Mouse (Mus musculus): ENCODE data around the gene Edil3. TPM values are rescaled to one million over a fixed set of nuclear protein-coding genes. Genes with fewer than 3 reads are reported as not detected.
"Not testable (repeated sequence)": the region's sequence is repeated elsewhere in the genome, so short reads cannot be mapped to it uniquely, and the experiment has no call there.

Gene Edil3
- polyA plus RNA-seq, 3 experiments from 2014 or later: 0.17 TPM; not detected in 2

DNA sequence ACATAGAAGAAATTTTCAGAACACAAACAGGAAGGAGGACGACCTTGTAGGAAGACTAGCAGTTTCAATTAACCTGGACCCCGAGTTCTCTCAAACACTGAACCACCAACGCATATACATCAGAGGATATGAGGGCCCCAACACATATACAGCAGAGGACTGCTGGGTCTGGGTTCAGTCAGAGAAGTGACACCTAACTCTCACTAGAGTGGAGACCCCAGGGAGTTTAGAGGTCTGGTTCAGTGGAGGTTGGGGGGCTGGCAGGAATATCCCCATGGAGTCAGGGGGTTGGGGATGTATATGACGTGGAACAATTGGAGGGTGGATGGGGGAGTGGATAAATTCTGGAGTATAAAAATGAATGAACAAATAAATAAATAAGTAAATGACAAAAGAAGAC is 151.1 kb downstream of the Edil3 start:
- no peak for ATAC-seq

DNA sequence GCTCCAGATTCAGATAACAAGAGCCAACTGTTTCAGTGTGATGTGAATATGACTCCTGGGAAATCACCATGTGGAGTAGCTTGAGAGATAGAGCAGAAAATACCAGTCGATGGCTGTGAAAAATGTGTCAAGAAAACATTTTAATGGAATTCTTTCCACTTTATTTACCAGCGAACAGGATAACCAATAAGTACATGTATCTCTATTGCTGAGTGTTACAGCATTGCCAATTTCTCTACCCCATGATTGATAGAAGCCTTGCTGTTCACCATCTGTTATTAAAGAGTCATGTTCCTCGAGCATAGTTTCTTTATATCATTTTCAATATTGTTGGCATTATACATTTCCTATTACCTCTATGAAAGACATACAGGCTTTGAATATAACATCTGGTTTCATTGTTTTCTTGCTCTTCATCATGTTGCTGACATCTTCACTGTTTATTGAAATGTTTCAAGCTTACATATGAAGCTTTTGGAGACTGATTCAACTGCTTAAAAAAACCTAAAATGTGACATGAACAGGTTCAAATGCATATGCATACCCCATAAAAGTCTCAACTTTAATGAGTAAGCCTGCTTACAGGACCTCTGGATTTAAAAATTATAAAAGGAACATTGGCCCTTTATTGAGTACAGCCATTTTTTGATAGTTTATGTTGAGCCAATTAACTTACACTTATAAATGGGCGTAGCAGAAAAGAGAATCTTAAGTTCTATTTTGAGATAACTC is 186.6 kb downstream of the Edil3 start:
- no peak for ATAC-seq

DNA sequence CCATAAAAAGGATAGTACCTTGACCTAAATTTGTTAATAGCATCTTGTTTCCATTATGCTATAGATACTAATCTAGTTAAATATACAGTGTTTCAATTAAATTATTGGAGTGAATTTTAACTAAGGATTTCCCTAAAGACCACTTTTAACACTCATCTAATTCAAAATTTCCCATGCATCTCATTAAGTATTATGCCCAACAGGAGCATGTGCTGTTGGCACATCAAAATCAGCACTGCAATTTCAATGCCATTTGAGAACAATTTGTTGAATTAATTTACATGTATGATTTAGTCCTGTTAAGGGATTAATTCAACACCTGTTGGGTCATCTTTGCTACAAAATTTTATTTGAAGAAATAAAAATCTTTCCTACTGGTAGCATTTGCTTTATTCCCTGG is 191.2 kb downstream of the Edil3 start:
- no peak for ATAC-seq

DNA sequence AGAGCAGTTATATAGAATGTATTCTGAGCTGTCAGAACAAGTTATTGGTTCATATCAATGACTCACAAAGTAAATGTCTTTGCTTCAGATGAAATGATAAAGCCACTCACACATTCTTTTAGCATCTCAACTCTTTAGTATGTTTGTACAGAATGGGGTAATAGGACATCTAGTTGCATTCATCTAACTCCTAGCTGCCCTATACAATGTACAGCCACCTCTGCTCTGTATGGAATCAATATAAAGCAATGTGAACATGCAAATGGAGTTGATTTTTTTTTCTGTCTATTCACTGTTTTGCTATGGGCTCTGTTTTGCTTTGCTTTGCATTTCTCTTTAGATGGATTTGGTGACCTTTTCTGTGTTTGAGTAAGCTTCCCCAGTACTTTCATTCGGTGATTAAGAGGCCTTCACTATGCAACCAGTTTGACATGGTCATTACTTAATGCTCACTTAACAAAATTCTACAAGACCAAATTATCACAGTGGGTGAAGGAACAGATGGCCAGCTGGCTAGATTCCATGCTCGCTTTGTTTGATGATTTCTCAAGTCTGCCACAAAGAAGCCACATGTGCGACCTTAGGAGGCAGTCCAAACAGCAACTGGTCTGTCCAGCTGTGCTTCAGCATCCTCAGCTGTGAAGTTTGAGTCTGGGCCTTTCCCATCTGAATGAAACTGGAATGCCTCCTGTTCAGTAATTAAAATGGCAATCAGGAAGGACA is 208.7 kb downstream of the Edil3 start:
- ATAC-seq: no peak

DNA sequence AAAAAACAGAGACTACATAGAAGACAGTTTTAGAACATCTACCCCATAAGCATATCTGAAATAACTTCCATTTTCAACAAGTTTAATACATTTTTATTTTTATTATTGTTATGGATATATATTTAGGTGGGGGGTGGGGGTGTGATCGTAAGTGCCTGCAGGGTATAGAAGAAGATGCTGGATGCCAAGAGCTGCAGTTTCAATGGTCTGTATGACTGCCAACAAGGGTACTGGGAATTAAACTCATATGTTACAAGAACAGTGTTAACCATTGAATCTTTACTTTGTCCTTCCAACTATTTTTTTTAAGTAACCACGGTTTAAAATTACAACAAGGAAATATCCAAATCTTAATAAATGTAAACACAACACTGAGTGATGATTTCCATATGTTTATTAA is 214.4 kb downstream of the Edil3 start:
- no peak for ATAC-seq

DNA sequence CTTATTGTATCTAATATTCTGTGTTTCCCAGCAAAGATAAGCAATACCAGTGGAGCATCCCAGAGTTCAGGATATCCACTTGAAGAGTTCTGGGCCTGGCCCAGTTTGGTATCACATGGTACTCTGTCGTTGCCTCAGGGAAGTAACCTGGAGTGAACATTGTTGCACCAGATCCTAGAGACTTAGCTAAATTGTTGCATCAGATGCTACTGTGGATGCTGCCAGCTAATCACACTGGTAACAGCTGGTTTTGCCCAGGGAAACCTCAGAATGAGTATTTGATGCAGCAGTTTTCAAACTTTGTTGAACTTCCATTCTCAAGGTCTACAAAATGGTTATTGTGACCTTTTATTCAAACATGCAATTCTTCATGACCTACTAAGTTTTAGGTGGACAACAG is 220.2 kb downstream of the Edil3 start:
- no peak for ATAC-seq

DNA sequence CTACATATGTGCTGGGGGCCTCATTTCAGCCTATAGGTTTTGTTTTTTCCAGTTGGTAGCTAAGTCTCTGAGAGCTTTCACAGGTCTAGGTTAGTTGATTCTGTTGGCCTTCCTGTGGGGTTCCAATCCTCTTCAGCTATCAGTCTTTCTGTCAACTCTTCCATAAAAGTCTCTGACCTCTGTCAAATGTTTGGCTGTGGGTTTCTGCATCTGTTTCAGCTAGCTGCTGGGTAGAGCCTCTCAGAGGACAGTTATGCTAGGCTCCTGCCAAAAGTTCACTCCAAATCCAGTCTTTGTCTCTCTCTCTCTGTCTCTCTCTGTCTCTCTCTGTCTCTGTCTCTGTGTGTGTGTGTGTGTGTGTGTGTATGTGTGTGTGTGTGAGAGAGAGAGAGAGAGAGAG is 248.9 kb downstream of the Edil3 start:
- not testable (repeated sequence) for ATAC-seq

DNA sequence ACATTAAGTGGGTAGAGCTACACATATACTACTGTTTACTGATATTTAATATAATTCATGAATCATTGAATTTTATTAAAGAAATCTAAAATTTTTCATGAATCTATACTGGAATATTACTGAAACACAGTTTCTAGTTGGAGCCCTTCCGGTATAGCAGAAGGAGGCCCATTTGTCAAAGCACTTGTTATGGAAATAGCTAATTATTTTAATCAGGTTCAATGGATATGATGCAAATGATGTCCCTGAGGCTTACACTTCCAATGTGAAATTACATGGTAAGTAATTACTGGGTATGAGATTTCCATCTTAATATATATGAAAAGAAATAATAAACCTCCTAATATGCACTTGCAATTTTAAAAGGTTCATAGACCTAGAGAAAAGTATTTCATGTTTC is 254.9 kb downstream of the Edil3 start:
- ATAC-seq: no peak

DNA sequence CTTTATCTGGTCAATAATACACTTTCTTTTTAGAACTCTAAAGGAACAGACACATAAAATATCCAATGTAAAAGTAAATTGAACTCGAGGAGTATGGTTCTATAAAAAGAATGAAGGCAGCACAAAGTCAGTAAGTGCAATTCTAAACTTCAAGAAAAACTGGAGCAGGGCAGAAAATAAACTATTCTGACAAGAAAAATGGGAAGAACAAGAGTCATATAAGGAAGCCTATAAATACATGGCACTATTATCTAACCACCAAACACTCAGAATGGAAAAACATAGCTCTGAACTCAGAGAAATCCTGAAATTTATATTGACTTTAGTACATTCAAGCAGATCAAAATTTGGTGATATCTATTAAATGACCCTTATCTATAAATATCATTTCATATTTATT is 284.6 kb downstream of the Edil3 start:
- no peak for ATAC-seq

DNA sequence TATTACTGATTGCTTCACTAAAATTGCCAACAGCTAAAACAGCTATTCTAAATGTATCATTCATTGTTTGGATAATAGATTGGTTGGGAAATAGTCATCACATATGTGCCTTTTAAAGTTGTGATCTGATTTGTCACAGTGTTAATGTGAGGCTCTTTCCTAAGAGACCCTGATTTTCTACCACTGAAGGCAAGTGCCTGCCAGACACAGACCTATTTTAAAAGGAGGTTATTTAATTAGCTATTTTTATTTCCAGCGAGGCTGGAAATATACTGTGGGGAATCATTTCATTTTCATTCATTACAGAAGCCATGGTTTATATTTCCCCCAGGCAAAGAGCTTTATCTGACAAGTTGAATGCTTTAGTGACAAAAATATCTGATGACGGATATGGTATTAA is 296.3 kb downstream of the Edil3 start:
- no peak for ATAC-seq

DNA sequence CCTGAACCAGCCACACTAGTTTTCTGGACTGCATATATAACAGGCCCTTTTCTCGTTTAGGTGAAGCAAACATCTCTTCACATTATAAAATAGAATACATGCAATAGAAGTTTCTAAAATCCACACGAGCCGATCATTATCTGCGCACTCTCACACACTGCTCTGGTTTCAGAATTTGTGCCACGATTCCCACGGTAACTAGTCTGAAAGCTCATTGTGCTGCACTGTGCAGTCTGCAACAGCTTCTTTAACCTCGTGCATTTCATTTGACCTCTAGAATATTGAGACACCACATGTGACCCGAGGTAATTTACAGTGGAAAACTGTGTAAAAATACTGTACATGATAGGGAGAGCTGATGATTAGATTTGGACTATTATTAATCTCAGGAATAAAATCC is 298.5 kb downstream of the Edil3 start:
- ATAC-seq: no peak

DNA sequence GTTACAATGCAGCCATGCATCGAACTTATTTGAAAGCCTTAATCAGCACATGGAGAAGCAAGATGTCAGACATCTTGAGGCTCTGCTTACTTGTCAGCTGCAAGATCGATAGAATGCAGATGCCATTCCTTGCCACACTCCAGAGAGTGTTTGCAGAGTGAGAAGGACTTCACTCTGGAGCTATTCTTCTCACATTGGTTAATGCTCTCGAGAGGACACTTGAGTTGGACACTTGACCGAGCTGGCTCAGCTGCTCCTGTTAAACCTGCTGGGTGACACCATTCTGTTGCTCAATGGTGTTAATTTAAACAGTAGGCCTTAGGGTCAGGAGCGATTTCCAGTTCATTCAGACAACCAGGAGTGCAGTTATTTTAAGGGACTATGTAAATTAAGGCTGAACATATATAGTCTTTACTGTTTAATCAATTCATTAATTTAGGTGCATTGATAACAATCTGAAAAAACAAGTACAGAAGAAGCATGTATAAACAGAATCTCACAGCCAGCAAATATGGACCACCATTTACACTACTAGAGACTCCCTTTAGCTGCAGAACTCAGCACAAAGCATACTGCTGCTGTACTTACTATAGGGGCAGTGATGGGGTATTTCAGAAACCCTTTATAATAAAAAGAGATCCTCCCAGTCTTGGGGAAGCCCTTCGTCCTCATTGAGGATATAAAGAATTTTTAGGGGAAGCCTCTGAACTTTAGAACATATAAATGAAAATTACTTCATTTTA is 301.4 kb downstream of the Edil3 start:
- no peak for ATAC-seq

DNA sequence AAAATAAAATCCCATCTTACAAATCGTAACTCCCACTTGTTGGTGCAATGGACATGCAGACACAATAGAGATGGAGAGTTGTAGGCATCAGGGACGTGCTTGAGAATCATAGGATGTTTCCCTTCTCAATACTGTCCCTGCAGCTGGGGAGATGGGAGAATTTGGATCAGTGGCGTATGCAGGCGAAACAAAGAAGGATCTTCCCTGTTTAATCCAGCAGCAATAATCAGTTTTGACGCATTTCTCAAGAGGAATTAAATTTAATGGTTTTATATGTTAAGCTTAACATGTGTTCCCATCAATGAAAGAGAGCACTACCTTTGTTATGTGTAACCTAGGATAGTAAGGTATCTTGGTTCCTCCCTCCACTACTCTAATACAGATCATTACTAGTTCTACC is 302.1 kb downstream of the Edil3 start:
- no peak for ATAC-seq

DNA sequence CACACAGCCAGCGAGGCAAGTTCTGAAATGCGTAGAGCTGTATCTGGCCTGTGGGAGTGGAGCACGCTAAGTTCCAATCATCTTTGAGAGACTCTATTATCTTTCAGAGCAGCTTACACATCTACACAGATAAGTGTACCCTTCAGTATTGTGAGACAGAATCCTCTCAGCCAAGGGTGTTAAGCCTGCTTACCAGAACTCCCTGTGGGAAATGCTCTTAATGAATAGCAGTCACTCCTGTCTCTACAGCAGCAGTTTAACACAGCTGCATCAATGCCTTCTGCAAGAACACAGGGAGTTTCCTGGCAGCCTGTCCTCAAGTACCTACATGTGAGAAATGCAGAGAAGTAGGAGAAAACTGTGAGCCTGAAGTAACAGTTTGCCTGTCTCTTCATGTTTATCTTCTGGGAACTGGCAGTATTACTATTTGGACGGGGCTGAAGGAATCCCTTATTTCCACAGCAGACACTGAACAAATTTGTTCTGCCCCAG is 324.8 kb downstream of the Edil3 start:
- no peak for ATAC-seq

DNA sequence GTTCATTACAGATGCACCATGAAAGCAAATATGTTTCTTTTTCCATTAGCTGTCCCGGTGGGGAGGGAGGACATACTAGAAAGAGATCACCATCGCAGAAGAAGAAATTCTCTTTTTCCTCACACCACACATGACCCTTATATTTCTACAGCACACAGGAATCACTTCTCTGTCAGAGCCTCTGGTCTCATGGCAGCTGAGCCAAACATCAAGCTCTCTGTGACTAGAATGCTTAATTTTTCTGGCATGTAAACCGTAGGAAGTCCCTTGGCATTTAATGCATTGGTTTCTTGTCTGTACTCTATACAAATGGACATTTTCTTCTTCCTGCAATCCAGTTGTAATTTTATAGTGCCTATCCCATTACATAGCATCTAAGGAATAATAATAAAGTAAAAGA is 330.6 kb downstream of the Edil3 start:
- no peak for ATAC-seq

DNA sequence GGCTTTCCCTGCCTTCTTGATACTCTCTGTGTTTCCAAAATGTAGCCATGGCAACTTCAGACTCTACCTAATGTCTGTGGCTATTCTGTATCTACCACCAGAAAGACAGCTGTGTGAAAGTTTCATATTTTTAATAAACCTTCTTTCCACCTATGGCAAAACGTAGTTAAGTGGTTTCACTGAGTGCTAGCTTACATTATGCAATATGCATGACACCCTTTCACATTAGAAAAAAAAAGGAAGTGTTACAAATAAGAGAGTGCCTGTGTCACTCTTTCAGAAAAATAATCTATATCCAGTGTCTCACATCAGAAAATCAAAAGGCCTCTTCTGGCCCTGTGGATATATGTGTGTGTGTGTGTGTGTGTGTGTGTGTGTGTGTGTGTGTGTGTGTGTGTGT is 346.7 kb downstream of the Edil3 start:
- ATAC-seq: no peak

DNA sequence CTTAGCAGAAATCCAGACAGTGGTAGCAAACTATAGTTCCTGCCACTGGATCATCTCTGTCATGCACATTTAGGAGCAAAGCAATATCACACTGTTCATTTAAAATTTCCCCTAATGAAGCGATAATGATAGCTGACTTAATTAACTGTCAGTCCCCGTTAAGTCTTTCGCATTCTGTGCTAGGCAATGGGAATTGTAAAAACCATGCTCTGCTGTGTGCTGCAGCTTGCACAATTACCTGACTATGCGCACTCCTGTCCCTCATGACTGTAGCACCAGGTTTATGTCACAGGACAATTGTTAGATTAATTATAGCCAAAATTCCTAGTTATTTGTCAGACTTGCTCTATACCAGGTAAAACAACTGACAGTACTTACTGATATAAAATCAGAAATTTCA is 348.8 kb downstream of the Edil3 start:
- ATAC-seq: no peak

DNA sequence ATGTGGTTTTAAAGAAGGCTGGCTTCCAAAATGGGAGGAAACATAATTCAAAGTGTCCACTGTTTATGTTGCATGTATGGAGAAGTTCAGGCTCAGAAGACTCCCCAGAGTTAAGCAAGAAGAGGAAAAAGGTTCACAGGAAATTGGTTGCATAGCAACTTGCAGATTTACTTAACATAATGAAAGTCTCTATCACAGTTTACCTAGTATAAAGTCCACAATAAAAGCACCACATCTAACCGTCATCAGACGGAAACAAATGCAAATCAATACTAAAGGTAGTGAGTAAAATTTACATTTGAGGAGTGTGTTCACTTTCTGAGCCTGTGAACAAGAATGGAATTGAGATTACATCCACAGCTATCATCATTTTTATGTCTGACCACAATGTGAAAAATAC is 353.9 kb downstream of the Edil3 start:
- ATAC-seq: peak; percentile 70

DNA sequence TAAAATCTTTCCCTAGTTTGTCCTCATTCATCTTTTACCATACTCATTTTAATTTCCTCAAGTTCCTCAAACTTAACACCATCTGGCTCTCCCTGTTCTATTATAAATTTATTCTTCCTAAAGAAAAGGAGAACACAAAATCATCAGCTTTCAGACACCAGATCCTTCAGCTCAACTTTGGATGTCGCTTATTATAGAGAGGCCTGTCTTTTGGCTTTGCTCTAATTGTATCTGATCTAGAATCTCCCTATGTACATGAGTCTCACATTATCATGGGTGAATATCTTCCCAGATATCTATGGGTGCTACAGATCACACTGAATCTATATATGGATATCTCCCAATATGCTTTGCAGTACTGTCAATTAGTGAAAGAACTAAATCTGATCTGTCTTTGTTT is 367.8 kb downstream of the Edil3 start:
- no peak for ATAC-seq

DNA sequence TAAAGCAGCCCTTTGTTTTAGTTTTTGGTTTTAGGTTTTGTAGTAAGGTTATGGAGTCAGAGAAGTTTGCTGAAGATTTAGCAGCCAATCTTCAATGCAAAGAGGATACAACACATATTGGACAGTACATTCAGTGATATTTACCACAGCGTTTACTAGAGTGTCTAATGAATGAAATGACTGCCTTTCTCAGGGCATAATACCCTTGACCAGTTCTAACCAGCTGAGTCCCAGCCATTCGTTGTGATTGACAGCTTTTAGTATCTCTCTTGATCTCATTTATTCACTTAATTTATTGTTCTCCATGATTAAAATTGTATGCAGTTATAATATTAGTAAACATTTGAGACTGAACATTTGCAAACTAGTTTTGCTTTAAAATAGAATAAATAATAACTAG is 375.7 kb downstream of the Edil3 start:
- ATAC-seq: no peak

DNA sequence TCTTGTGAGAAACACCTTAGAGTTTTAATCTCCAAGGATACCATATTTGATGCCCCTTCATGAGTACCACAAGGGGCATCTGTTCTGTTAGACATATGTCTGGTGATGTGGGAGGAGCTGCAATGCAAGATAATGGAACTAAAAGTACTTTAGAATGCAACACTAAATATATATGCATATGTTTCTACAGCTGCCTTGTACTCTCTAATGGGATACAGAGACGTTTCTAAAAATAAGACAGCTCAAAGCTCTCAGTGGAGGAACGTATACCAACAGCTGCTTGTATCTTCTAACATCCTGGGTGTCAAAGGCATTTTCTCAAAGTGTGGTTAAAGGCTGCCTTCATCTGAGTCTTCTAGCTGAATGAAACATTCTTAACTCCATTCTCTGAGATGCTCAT is 378.0 kb downstream of the Edil3 start:
- ATAC-seq: no peak

DNA sequence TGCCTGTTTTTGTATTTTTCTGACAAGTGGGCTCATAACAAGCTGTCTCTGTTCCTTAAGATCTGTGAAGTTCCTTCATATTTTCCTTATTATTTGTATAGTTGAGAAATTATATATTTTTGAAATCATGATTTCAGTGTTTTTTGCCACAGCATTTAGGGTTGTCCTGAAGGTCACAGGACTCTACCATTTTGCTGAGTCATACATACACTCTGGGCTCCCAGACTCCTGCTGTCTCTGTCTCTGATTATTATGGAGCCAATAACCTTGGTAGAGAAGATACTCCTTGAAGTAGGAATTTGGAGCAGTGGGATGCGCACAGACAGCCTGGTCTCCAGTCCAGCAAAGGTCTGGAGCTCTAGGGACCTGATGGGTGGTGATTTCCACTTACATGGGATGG is 416.8 kb downstream of the Edil3 start:
- ATAC-seq: no peak

DNA sequence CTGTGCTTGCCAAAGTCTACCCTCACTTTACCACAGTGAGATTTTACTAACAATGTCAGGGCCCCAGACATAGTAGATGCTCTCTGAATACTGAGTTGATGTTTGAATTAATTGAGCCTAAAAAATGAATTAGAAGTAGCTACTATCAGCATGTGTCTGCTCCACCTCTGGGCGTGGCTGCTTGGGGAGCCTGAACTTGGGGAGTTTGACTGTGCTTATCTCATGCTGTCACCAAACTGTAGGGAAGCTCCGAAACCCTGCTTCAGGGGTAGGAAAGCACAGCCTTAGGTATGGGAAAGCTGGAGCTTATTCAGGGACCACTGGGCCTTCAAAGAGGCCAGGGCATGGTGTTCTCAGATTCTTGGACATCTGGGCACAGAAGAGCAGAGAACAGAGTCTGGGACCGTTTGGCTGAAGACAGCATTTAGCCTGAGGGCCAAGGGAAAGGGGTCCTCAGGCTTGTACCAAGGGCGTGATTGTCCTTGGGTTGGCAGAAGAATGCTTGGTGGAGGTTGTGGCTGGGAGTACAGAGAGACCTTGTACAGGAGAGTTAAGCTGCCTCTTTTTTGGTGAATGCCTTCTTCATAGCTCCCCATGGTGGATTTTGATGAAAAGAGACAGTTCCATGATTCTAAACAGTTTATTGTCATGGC is 432.8 kb downstream of the Edil3 start:
- ATAC-seq: no peak

All from inflammation-experienced regulatory T-cells, adult 6 months (primary cell).